Mouse (Mus musculus) layer of hippocampus, postnatal 25 days (tissue): ENCODE data around the gene Cinp. TPM values are rescaled to one million over a fixed set of nuclear protein-coding genes. Genes with fewer than 3 reads are reported as not detected.

ENCODE experiments used
- DNase-seq, 2 experiments: peaks; one replicate each; pipeline ENCODE4 v3.0.0; 2022; ENCODE audit warnings: mixed read lengths in 2 of 2, low spot score in 1 of 2; ENCODE audit errors: extremely low spot score in 1 of 2
- total RNA-seq, 2 experiments: library from RNA; stranded (reverse); gene quantifications; 2 replicates each; pipeline ENCODE4 v1.2.3; 2021

The Cinp gene
- total RNA-seq, 2 experiments from 2014 or later, result 70.4 to 76.3 TPM

DNA sequence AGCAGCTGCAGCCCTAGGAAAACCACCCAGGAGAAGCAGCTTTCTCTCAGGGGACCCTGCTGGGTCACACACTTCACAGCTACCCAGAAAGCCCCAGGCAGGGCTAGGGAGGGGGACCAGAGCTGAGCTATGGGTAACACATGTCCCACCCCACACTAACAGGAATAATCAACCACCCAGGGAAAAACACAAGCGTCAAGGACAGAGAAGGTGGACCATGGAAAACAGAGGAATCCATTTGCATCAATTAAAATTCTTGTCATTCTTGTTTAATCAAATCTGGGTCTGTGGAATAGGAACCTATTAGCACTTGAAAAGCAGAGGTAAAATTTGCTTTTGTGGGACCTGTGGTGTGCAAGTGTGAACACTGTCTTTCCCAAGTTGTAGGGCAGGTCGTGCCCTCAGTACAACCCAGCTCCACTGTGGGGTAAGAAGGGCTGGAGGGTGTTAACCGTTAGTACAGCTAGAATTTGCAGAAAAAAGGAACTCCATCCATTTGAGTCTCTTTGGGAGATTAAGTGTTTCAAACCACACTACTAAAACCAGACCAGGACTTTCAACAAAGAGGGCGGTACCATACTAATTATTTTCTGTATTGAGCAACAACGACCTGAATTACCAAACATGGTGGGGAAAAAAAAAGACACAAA, 51.6 kb downstream of the Cinp start:
- no peak for DNase-seq

- DNase-seq, result no peak
Observed at GRCm38 (mm10) chr12:110836729-110837128, 52.2 kb downstream of the Cinp start.

GRCm38 (mm10) chr12:110835182-110835581, 53.8 kb downstream of the Cinp start:
- no peak for DNase-seq

DNA sequence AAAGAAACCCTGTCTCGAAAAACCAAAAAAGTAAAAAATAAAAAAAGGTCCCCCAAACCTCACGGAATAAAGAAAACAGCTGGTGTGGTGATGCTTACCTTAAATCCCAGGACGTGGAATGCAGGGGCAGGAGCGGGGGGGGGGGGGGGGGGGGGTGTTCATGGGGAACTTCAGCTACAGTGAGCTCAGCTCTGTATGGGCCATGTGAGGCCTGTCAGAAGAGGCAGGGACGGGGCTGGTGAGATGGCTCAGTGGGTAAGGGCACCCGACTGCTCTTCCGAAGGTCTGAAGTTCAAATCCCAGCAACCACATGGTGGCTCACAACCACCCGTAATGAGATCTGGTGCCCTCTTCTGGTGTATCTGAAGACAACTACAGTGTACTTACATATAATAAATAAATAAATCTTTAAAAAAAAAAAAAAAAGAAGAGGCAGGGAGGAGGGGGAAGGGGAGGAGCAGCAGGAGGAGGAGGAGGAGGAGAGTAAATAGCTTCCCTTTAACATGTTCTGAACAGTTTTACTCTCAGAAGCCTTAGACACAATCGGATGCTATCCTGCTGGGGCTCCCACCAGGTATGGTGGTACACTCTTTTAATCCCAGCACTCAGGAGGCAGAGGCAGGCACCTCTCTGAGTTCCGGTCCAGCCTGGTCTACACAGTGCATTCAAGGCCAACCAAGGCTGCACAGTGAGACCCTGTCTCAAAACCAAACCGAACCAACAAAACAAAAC, 58.5 kb downstream of the Cinp start:
- DNase-seq, result no peak

- DNase-seq, result no peak
Observed at GRCm38 (mm10) chr12:110828908-110829307, 60.0 kb downstream of the Cinp start.

Other genes with a start within 250 kb of the Cinp start
- not detected for gene 1700001K19Rik, start 206.5 kb downstream of the Cinp start, total RNA-seq
- 100 to 1,000 TPM; 874 to 929 TPM for gene Hsp90aa1, start 186.4 kb downstream of the Cinp start, total RNA-seq
- gene Wdr20, start 151.2 kb downstream of the Cinp start, total RNA-seq, result 10 to 100 TPM; 38.8 to 41.6 TPM
- 10 to 100 TPM; 10.5 to 11.4 TPM for gene Mok, start 48.2 kb downstream of the Cinp start, total RNA-seq
- gene Zfp839, start 38.9 kb downstream of the Cinp start, total RNA-seq, result 10 to 100 TPM; 10.3 to 12.7 TPM
- 10 to 100 TPM; 40.5 to 41.4 TPM for gene Tecpr2, start 119 bp upstream of the Cinp start, total RNA-seq
- gene Ankrd9, start 89.9 kb upstream of the Cinp start, total RNA-seq, result 10 to 100 TPM; 11.2 to 12.1 TPM
- gene Rcor1, start 150.2 kb upstream of the Cinp start, total RNA-seq, result 10 to 100 TPM; 16.8 to 17.9 TPM